Mouse (Mus musculus) cortical plate, adult 2 months (tissue): ENCODE data around the gene Trappc2l. TPM values are rescaled to one million over a fixed set of nuclear protein-coding genes. Genes with fewer than 3 reads are reported as not detected.
"Not testable (repeated sequence)": the region's sequence is repeated elsewhere in the genome, so short reads cannot be mapped to it uniquely, and the experiment has no call there.

Experiments
- H3K27ac ChIP-seq: fragments of 200-500 bp; 2 replicates; pipeline ENCODE4 v1.5.1; 2012; ENCODE audit warnings: low read length, control low read depth, inconsistent platforms; ENCODE audit not compliant: insufficient read depth
- H3K4me1 ChIP-seq: fragments of 200-500 bp; 2 replicates; pipeline ENCODE4 v1.6.1; 2011; ENCODE audit warnings: low read length; ENCODE audit not compliant: control insufficient read depth, insufficient read depth
- H3K4me3 ChIP-seq: fragments of 200-500 bp; 2 replicates; pipeline ENCODE4 v1.5.1; 2011; ENCODE audit warnings: mild to moderate bottlenecking, low read length, control low read depth; ENCODE audit not compliant: insufficient read depth
- CTCF ChIP-seq: fragments of 200-500 bp; IDR thresholded peaks from 2 replicates; pipeline ENCODE4 v1.5.1; 2011; ENCODE audit warnings: mild to moderate bottlenecking, control low read depth, low read length; ENCODE audit not compliant: insufficient read depth; ENCODE audit errors: extremely low read depth
- POLR2A ChIP-seq: fragments of 200-500 bp; IDR thresholded peaks from 2 replicates; pipeline ENCODE4 v1.6.1; 2011; ENCODE audit warnings: mild to moderate bottlenecking, low read length, control low read depth; ENCODE audit not compliant: insufficient read depth; ENCODE audit errors: extremely low read depth
- polyA plus RNA-seq: library from polyadenylated mRNA; depleted of rRNA; stranded (reverse); fragments of >200 nt; gene quantifications from 2 replicates; pipeline ENCODE4 v1.2.3, GENCODE M21; 2012

Gene Trappc2l
- polyA plus RNA-seq, 1 experiment: 133 TPM

DNA sequence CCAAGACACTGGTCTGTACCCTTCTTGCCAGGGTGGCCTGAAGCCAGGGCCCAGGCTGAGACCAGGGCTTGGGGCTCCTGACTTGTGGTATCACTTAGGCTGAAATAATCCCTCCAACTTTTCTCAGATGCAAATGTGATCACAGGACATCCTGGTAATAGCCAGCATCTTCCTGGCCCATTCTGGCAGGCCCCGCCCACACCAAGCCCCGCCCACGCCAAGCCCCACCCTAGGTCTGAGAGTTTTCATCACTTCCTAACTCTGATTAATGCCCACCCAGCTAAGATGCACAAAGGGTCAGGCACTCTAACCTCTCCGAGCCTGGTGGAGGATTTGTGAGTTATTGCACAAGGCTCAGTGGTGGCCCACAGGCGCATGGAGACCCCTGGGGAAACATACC, 9.0 kb downstream of the Trappc2l start:
- TF ChIP-seq POLR2A (no peak), CTCF (no peak)
- Histone ChIP-seq H3K4me1 (no peaks in the 10 kb centered on the region), H3K4me3 (no peak overlapping the region), H3K27ac (no peak overlapping the region)

DNA sequence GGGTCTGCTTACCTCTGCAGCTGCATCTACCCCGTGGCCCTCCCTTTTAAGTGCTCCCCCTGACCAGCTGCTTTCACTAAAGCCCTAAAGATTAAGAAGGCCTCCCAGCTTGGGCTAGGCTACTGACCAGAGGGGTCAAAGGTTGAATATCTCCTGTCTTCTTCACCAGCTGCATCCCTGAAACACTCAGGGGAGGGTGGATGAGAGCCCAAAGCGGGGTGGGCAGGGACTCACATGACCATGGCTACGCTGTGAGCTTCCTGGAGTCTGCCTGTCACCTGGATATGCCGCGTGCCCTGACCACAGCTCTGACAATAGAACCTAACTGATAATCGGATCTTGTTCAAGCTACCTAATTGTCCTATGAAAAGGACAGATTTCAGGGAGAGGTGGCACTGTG, 11.3 kb downstream of the Trappc2l start, which contains the start of gene Pabpn1l:
Gene Pabpn1l, minus strand, starts transcription at position 13 of the 400 bp plus-strand sequence.
- Histone ChIP-seq H3K4me1 (no peaks in the 10 kb centered on the region), H3K27ac (no peak within 1 kb of the TSS), H3K4me3 (no peak within 1 kb of the TSS)
- TF ChIP-seq CTCF (no peak), POLR2A (no peak)

DNA sequence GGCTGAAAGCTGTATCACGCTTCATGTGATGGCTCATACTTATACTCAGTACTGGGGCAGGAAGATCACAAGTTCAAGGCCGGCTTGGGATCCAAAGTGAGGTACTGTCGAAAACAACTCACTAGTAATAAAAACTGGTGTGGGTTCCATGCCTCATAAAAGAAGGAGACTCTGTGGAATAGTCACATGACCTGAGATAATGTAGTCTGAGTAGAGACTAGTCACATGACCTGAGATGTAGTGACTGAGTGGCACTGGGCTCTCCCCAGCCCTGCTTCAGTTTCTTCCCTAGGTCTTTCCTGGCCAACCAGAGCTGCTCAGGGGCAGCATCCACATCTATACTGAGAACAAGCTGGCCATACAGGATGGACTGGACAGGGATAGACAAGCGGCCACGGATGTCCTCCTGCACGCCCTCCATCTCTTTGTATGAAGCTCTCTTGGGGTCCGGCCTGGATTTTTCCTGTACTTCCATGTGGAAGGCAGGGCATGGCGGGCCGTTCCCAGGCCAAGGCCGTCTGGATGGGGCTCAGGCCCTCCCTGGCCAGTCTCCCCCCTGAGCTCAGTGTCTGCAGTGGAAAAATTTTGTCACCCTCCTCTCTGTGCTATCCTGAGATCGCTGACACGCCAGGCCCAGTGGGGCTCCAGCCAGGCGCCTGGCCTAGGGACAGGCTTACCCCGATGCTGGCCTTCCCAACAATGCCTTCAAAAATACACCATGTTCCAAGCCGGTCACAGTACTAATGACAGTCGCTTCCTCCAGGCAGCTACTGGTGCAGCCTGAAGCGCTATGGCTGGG, 12.6 kb downstream of the Trappc2l start:
- TF ChIP-seq CTCF: no peak
- no peak for TF ChIP-seq POLR2A
- no peak overlapping the region for H3K27ac ChIP-seq
- no peak overlapping the region for H3K4me3 ChIP-seq
- H3K4me1 ChIP-seq: no peaks in the 10 kb centered on the region

DNA sequence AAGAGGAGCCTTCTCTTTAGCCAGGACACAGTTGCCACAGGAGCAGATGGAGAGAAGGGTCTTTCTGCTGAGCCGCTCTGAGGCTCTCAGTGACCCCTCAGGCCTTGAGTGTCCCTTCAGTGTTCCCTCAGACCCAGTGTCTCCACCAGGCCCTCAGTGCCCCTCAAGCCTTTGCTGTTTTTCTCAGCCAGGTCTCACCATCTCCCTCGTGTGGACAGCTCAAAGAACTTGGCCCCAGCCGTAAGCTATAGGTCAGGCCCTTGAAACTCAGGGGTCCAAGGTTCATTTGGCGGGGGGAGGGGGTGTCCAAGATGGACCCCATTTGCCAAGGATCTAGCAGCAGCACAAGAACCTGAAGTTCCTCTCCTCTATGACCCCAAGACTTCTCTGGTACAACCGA, 13.2 kb downstream of the Trappc2l start:
- Histone ChIP-seq H3K4me3 (no peak overlapping the region), H3K4me1 (no peaks in the 10 kb centered on the region), H3K27ac (no peak overlapping the region)
- no peak for TF ChIP-seq POLR2A
- TF ChIP-seq CTCF: no peak

DNA sequence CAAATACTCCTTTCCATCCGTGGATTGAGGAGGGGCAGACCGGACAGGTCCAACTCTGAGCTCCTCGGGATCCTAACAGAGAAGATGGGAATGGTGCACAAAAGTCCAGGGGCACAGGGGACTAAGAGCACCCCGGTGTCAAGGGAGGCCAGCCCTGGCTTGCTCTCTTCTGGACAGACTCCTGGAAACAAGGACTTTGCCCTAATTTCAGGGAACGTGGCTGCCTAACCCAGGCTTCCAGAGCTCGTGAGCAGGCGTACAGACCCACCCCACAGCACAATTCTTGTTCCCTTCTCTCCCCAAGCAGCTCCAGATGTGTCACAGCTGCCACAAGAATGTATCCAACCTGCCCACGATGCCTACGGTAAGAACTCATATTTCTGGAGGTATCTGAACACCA, 14.4 kb downstream of the Trappc2l start:
- no peaks in the 10 kb centered on the region for H3K4me1 ChIP-seq
- TF ChIP-seq POLR2A (no peak), CTCF (no peak)
- no peak overlapping the region for H3K4me3 ChIP-seq
- H3K27ac ChIP-seq: no peak overlapping the region

DNA sequence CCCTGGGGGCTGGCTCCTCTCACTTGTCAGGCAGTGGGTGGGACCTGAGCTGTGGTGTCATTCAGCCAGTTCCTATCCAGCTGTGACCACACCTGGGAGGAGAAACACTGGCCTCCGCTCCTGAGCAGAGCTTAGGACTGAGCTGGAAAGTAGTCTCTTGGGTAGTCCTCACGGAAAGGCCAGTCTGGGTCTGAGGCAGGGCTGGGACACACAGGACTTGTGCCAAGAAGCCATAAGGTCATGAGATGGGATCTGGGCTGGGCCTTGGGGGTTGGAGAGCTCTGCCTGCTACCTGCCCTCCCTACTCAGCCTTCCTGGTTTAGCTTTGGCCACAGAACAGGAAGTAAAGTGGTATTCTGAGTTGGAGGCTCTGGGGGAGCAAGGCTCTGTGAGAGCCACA, 15.5 kb downstream of the Trappc2l start:
- no peak overlapping the region for H3K27ac ChIP-seq

DNA sequence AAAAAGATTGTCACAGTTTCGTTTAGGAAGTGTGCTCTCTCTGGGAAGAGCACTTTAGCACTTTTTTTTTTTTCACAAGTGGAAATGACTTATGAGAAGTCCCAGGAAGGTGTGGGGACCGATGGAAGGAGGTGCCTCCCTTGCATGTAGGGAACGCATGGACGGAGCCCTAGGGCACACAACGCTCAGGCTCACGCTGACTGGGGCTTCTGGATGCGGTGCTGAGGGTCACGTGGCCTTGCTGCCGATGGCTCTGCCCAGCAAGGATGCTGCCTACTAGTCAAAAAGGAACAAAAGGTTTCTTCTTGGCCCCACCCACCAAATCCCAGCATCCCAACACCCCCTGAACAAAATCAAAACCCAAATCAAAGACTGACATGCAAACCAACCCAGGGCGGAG, 17.9 kb downstream of the Trappc2l start:
- TF ChIP-seq POLR2A (no peak), CTCF (no peak)
- H3K4me3 ChIP-seq: no peak overlapping the region
- H3K4me1 ChIP-seq: no peaks in the 10 kb centered on the region
- no peak overlapping the region for H3K27ac ChIP-seq

More for the DNA sequence above, 15.5 kb downstream of the Trappc2l start:
- no peak overlapping the region for H3K4me3 ChIP-seq
- TF ChIP-seq CTCF (no peak), POLR2A (no peak)
- H3K4me1 ChIP-seq: no peaks in the 10 kb centered on the region

DNA sequence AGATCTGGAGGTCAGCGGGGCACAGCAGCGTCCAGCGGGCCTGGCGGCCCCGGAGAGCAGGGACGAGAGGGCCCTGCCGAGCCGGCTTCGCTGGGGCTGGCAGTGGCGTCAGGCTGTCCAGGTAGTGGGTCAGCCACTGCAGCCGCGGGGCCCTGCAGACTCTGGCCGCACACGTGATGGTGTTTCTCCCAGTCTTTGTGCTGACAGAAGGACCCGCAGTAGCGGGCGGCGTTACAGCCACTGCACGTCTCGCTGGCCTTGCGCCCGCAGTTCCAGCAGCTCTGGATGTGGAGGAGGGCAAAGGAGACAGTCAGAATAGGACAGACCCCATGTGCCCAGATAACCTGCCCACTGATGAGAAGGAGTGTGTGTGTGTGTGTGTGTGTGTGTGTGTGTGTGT, 19.3 kb downstream of the Trappc2l start:
- no peak for TF ChIP-seq CTCF
- no peak for TF ChIP-seq POLR2A
- H3K27ac ChIP-seq: no peak overlapping the region

DNA sequence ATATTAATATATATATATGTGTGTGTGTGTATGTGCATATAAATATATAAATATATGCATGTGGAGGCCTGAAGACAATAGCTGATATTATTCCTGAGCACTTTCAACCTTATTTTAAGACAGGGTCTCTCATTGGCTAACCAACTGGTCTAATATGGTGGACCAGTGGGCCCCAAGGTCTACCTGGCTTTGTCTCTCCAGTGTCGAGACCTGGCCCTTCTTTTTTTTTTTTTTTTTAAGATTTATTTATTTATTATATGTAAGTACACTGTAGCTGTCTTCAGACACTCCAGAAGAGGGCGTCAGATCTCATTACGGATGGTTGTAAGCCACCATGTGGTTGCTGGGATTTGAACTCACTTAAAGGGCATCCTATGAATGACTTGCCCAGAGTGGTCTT, 20.7 kb downstream of the Trappc2l start:
- not testable (repeated sequence) for H3K4me3 ChIP-seq, H3K4me1 ChIP-seq, H3K27ac ChIP-seq

More for the DNA sequence above, 19.3 kb downstream of the Trappc2l start:
- Histone ChIP-seq H3K4me3 (no peak overlapping the region), H3K4me1 (no peaks in the 10 kb centered on the region)

DNA sequence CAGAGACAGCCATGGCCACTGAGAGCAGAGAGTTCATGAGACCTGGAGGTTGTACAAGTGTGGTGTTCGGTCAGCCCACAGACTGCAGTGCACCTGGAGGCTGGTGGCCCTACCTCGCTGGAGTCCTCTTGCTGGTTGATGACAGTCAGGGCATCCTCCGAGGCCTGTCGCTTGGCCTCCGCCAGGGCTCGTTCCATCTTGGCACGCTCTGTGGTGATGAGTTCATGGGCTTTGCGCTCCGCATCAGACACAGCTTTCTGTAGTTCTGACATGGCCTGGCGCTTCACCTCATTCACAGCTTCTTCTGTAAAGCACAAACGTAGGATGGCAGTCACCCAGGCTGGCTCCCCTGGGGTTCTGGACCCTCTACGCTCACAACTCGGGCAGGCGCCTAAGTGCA, 21.8 kb downstream of the Trappc2l start:
- Histone ChIP-seq H3K4me3 (no peak overlapping the region), H3K4me1 (0 out of 2 replicates have a peak, but pooled peaks cover 3% of the 10 kb centered on the region)
- no peak for TF ChIP-seq POLR2A
- TF ChIP-seq CTCF: no peak

More for the DNA sequence above, 21.8 kb downstream of the Trappc2l start:
- no peak overlapping the region for H3K27ac ChIP-seq
